Mouse (Mus musculus): ENCODE measurements around the gene Gm17387. TPM values are rescaled to one million over a fixed set of nuclear protein-coding genes. Genes with fewer than 3 reads are reported as not detected.
"Not testable (repeated sequence)": the region's sequence is repeated elsewhere in the genome, so short reads cannot be mapped to it uniquely, and the experiment has no call there.

The Gm17387 gene
- polyA plus RNA-seq, 1 experiment from 2014 or later, result not detected

DNA sequence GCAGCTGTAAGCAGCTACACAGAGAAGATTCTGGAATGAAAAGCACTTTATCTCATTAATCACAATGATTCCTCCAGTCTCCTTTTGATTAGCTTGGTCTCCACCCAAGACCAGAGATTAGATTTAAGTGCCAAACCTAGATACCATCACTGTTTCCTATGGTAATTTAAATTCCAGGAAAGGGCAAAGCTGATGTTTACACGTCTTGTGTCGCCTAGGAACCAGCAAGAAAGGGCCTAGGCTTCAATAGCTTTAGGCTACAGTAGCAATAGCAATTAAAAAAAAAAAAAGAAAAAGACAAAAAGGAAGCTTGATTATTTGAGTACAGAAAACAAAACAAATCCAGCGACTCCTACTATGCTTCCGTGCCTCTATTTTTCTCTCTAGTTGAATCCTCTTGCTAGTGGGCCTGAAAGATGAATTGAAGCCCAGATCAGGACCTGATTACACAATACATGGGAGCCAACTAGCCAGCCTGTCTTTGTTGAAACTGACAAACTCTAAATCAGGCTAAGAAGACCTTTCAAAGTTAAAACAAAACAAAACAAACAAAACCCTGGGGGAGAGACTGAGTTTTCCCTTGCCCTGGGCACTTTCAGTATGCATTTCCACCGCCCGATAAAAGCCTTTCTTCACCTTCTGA, 2.7 kb upstream of the Gm17387 start:
- H3K4me1 ChIP-seq (replicated peaks; ENCODE audit: control insufficient read depth, insufficient read depth, low read length), result peaks cover 13% of the 10 kb centered on the region
- H3K4me3 ChIP-seq (replicated peaks; ENCODE audit: low read length), result no peak overlapping the region
- peak; percentile 68 for ATAC-seq
- WGBS, result 3% methylated on average over 6 of the region's 6 CpGs
- H3K4me2 ChIP-seq (ENCODE audit: low read length), result no peak overlapping the region
- H3K27ac ChIP-seq (ENCODE audit: low read length), result peak overlapping the region; percentile 60
- no peak overlapping the region for H3K9ac ChIP-seq (replicated peaks; ENCODE audit: low read depth, low read length)
- H3K9me3 ChIP-seq (ENCODE audit: control insufficient read depth, low read length), result no peaks in the 10 kb centered on the region
- no peaks in the 10 kb centered on the region for H3K36me3 ChIP-seq (ENCODE audit: control insufficient read depth, insufficient read depth)
- H3K27me3 ChIP-seq (replicated peaks; ENCODE audit: control insufficient read depth, insufficient read depth, low read length), result no peaks in the 10 kb centered on the region

DNA sequence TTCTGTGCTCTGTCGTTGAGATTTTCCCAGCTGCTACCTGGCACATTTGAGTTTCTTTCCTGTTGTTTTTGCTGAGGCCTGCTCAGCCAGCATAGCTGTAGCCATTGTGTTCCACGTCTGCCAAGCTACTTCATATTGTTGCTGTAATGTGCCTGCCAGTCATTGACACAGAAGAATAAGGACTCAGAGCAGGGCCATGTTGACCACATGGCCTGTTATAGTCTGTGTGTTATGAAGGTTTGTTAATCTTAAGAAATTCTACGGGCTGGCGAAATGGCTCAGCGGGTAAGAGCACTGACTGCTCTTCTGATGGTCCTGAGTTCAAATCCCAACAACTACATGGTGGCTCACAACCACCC, 2.2 kb upstream of the Gm17387 start:
- 13% methylated on average over 5 of the region's 5 CpGs for WGBS
- Histone ChIP-seq H3K36me3 (ENCODE audit: control insufficient read depth, insufficient read depth) (no peaks in the 10 kb centered on the region), H3K27ac (ENCODE audit: low read length) (peak overlapping the region; percentile 60), H3K9me3 (ENCODE audit: control insufficient read depth, low read length) (no peaks in the 10 kb centered on the region), H3K4me1 (replicated peaks; ENCODE audit: control insufficient read depth, insufficient read depth, low read length) (peaks cover 13% of the 10 kb centered on the region), H3K27me3 (replicated peaks; ENCODE audit: control insufficient read depth, insufficient read depth, low read length) (no peaks in the 10 kb centered on the region), H3K9ac (replicated peaks; ENCODE audit: low read depth, low read length) (no peak overlapping the region), H3K4me3 (replicated peaks; ENCODE audit: low read length) (no peak overlapping the region), H3K4me2 (ENCODE audit: low read length) (no peak overlapping the region)
- peak; percentile 71 for ATAC-seq

DNA sequence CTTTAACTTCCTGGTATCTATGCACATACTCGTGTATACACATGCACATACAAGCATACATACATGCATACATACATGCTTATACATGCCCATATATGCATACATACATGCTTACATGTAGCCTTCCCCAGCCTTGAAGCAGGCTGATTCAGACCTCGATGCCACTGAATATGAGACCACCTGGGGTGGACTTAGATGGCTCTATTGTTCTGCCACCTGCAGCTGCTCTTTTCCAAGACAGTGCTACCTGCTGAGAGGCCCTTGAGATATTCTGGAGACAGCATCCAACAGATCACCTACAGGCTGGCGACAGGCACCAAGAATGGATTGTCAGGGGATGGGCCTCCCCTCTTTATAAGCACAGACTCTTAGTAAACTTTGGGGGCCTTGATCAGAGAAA, 1.5 kb downstream of the Gm17387 start:
- H3K27me3 ChIP-seq (replicated peaks; ENCODE audit: control insufficient read depth, insufficient read depth, low read length), result no peaks in the 10 kb centered on the region
- H3K9ac ChIP-seq (replicated peaks; ENCODE audit: low read depth, low read length), result no peak overlapping the region
- peaks cover 8% of the 10 kb centered on the region for H3K4me1 ChIP-seq (replicated peaks; ENCODE audit: control insufficient read depth, insufficient read depth, low read length)
- no peak overlapping the region for H3K4me2 ChIP-seq (ENCODE audit: low read length)
- no peaks in the 10 kb centered on the region for H3K36me3 ChIP-seq (ENCODE audit: control insufficient read depth, insufficient read depth)
- H3K27ac ChIP-seq (ENCODE audit: low read length), result no peak overlapping the region
- no peak overlapping the region for H3K4me3 ChIP-seq (replicated peaks; ENCODE audit: low read length)
- ATAC-seq, result no peak
- 37% methylated on average over 3 of the region's 3 CpGs for WGBS
- H3K9me3 ChIP-seq (ENCODE audit: control insufficient read depth, low read length), result no peaks in the 10 kb centered on the region

DNA sequence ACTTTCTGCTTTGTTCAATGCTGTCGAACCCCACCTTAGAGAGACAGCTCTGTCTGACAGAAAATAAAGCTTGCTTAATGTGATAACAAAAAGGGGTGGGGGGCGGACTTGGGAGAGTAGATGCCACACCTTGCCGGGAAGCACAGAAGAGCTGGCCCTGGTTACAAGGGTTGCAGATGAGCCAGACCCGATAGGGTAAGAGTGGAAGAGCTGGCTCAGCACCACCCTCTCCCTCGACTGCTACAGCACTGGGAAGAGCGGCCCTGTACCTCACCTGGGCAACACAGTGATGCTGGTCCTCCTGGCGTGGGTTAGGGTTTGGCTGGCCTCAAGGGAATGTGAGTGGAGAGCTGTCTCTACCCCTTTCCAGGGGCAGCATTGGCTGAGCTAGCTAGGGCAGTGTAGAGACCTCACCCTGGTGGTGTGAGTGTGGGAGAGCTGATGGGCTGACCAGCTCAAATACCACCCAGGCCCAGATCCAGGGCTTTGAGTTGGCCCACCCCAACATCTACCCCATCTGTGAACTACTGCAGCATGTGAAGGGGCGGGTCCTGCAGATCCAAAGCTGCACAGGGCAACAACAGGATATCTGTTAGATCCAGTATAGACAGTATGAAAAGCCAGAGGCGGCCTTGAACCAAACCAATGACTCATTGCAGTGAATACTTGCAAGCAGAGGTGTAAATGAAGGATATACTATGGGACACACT, 3.7 kb downstream of the Gm17387 start:
- H3K9me3 ChIP-seq (ENCODE audit: control insufficient read depth, low read length), result no peaks in the 10 kb centered on the region
- 82% methylated on average over 9 of the region's 9 CpGs for WGBS
- no peak for ATAC-seq
- H3K27me3 ChIP-seq (replicated peaks; ENCODE audit: control insufficient read depth, insufficient read depth, low read length), result no peaks in the 10 kb centered on the region
- H3K9ac ChIP-seq (replicated peaks; ENCODE audit: low read depth, low read length), result no peak overlapping the region
- no peaks in the 10 kb centered on the region for H3K36me3 ChIP-seq (ENCODE audit: control insufficient read depth, insufficient read depth)
- no peak overlapping the region for H3K27ac ChIP-seq (ENCODE audit: low read length)
- H3K4me2 ChIP-seq (ENCODE audit: low read length), result no peak overlapping the region
- no peak overlapping the region for H3K4me3 ChIP-seq (replicated peaks; ENCODE audit: low read length)
- no peaks in the 10 kb centered on the region for H3K4me1 ChIP-seq (replicated peaks; ENCODE audit: control insufficient read depth, insufficient read depth, low read length)

DNA sequence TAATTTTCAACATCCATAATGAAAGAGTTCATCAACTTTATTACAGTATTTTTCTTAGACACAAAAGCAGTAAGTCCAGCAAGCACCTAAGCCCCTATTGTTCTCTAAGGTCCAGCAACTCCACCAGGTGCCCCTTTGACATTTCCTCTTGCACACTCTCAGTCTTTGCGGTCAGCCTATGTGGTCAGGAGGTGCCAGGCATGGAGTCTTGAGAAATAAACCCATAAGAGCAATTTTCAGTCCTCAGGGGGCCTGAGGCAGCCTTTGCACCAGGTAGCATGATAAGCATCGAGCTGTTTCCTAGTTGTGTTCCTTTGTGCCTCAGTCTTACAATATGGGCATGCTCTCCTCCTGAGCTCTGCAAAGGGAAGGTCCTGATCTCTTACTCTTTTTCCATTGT, 7.7 kb downstream of the Gm17387 start:
- H3K27ac ChIP-seq (ENCODE audit: low read length); H3K4me1 ChIP-seq (replicated peaks; ENCODE audit: control insufficient read depth, insufficient read depth, low read length); H3K27me3 ChIP-seq (replicated peaks; ENCODE audit: control insufficient read depth, insufficient read depth, low read length); H3K4me2 ChIP-seq (ENCODE audit: low read length); H3K4me3 ChIP-seq (replicated peaks; ENCODE audit: low read length); ATAC-seq; H3K36me3 ChIP-seq (ENCODE audit: control insufficient read depth, insufficient read depth); H3K9me3 ChIP-seq (ENCODE audit: control insufficient read depth, low read length); H3K9ac ChIP-seq (replicated peaks; ENCODE audit: low read depth, low read length): not testable (repeated sequence)
- WGBS, result 86% methylated on average over 1 of the region's 2 CpGs

DNA sequence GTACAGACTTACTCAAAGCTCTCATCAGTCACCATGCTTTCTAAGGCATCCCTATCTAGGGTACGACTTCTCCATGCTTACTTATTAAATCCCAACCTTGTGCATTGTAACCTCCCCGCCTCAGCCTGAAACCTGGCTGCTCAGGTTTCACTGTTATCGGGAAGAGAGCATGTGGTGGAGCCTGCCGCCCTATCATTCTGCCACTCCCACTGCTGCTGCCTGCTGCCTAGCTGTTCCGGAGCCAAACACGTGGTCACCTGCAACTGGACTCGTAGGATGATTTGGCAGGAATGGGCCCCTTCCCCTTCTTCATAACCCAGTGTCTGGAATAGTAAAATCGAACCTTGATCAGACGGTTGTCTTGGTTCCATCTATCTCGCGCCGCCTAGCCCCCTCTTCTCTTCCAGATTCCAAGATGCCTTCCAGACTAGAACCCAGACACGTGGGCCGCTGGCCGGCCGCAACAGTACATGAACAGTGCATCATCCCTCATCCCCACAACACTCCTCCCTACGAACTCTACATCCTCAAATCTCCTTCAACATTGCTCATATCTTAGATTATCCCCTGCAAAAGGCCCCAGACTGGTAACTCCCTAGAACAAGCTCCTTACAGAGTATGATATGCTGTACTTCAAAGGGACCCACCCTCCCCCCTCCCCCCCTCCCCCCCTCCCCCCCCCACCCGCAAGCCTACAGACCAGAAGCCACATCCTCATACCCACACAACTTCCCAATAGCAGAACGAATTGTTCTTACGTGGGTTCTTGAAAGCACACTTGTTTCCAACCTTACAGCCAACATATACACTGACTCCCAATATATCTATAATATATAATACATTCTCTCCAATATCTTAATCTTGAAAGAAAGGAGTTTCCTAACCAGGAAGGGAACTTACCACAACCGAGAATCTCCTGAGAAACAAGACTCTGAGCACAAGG, 9.4 kb downstream of the Gm17387 start:
- H3K4me3 ChIP-seq (replicated peaks; ENCODE audit: low read length), result no peak overlapping the region
- H3K9me3 ChIP-seq (ENCODE audit: control insufficient read depth, low read length), result no peaks in the 10 kb centered on the region

DNA sequence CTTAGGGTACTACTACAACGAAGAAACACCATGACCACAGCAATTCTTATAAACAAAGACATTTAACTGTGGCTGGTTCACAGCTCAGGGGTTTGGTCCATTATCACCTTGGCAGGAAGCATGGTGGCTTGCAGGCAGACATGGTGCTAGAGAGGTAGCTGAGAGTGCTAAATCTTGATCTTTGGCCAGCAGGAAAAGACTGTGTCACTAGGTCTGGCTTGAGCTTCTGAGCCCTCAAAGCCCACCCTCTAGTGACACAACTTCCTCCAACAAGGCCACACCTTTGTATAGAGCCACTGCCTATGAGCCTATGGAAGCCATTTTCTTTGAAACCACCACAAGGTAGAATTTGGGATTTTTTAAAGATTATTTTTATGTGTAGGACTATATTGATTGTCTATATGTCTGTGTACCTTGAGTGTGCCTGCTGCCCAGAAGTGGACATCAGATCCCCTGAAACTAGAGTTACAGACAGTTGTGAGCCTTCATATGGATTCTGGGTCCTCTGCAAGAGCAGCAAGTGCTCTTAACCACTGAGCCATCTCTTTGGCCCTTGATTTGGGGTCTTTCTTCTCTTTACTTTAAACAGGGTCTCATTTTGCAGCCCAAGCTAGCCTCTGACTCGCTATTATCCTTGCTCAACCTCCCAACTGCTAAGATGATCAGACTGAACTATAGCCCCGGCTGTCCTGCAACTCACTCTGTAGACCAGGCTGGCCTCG, 10.6 kb downstream of the Gm17387 start:
- 92% methylated on average over 4 of the region's 4 CpGs for WGBS
- no peaks in the 10 kb centered on the region for H3K27me3 ChIP-seq (replicated peaks; ENCODE audit: control insufficient read depth, insufficient read depth, low read length)
- no peak for ATAC-seq
- H3K4me1 ChIP-seq (replicated peaks; ENCODE audit: control insufficient read depth, insufficient read depth, low read length), result no peaks in the 10 kb centered on the region
- no peak overlapping the region for H3K9ac ChIP-seq (replicated peaks; ENCODE audit: low read depth, low read length)
- H3K27ac ChIP-seq (ENCODE audit: low read length), result no peak overlapping the region
- no peak overlapping the region for H3K4me2 ChIP-seq (ENCODE audit: low read length)
- no peak overlapping the region for H3K4me3 ChIP-seq (replicated peaks; ENCODE audit: low read length)
- no peaks in the 10 kb centered on the region for H3K36me3 ChIP-seq (ENCODE audit: control insufficient read depth, insufficient read depth)
- no peaks in the 10 kb centered on the region for H3K9me3 ChIP-seq (ENCODE audit: control insufficient read depth, low read length)

More for the DNA sequence above, 9.4 kb downstream of the Gm17387 start:
- Histone ChIP-seq H3K36me3 (ENCODE audit: control insufficient read depth, insufficient read depth) (no peaks in the 10 kb centered on the region), H3K27me3 (replicated peaks; ENCODE audit: control insufficient read depth, insufficient read depth, low read length) (no peaks in the 10 kb centered on the region), H3K27ac (ENCODE audit: low read length) (no peak overlapping the region), H3K9ac (replicated peaks; ENCODE audit: low read depth, low read length) (no peak overlapping the region), H3K4me1 (replicated peaks; ENCODE audit: control insufficient read depth, insufficient read depth, low read length) (no peaks in the 10 kb centered on the region), H3K4me2 (ENCODE audit: low read length) (no peak overlapping the region)
- ATAC-seq, result no peak
- WGBS, result 85% methylated on average over 20 of the region's 21 CpGs

DNA sequence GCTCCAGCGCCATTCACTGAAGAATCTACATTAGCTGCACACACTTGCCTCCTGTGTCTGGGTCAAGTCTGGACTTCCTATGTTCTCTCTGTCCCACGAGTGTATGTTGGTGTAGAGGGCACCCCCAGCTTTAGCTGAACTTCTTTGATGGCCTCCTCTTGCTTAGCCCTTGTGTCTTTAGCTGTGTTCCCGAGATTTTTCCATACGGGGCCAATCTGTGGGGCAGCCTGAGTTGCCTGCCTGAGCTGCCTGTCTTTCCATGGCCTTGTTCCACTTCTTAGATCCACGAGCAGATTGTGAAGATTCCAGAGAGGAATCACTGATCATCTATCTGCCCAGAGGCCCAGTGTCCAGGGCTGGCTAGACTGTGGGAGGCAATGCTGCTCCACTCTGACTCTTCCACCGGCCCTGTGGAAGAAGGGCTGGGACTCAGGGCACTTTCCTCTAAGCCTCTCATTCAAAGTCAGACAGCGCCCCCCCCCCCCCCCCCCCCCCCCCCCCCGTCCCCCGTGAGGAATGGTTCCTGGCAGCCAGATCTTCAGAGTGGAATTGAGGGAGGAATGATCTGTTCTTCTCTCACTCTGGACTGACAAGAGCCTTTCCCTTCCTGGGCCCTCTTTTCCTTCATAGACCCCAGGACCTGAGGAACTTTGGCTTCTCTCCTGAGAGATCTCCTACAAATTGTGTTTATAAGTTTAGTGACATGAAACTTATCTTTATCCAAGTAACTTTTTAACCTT, 12.1 kb downstream of the Gm17387 start:
- Histone ChIP-seq H3K4me1 (replicated peaks; ENCODE audit: control insufficient read depth, insufficient read depth, low read length) (no peaks in the 10 kb centered on the region), H3K9ac (replicated peaks; ENCODE audit: low read depth, low read length) (no peak overlapping the region), H3K27me3 (replicated peaks; ENCODE audit: control insufficient read depth, insufficient read depth, low read length) (no peaks in the 10 kb centered on the region), H3K36me3 (ENCODE audit: control insufficient read depth, insufficient read depth) (no peaks in the 10 kb centered on the region), H3K9me3 (ENCODE audit: control insufficient read depth, low read length) (no peaks in the 10 kb centered on the region), H3K27ac (ENCODE audit: low read length) (no peak overlapping the region), H3K4me3 (replicated peaks; ENCODE audit: low read length) (no peak overlapping the region), H3K4me2 (ENCODE audit: low read length) (no peak overlapping the region)
- whole genome bisulfite sequencing, result 44% methylated on average over 6 of the region's 9 CpGs
- no peak for ATAC-seq

All from forebrain, embryonic 16.5 days (tissue).